Mouse (Mus musculus) midbrain, embryonic 13.5 days (tissue): Measurements from ENCODE around the gene Rnd3. TPM values are rescaled to one million over a fixed set of nuclear protein-coding genes. Genes with fewer than 3 reads are reported as not detected.

Source experiments
- ATAC-seq: fragments of 200-750 bp; cut with Nextera tagmentation; 2 replicates; pipeline ENCODE4 v1.8.0; 2017; ENCODE audit warnings: mild to moderate bottlenecking, moderate TSS enrichment, moderate library complexity
- H3K27ac ChIP-seq: fragments of 300-500 bp; sonication (generic); 2 replicates; pipeline ENCODE4 v1.5.1; 2015; ENCODE audit warnings: inconsistent platforms, mild to moderate bottlenecking, moderate library complexity
- H3K27me3 ChIP-seq: fragments of 300-500 bp; sonication (generic); 2 replicates; pipeline ENCODE4 v1.6.1; 2015; ENCODE audit warnings: mild to moderate bottlenecking, inconsistent platforms
- H3K36me3 ChIP-seq: fragments of 300-500 bp; sonication (generic); 2 replicates; pipeline ENCODE4 v1.6.1; 2015; ENCODE audit warnings: mild to moderate bottlenecking, inconsistent platforms
- H3K4me1 ChIP-seq: fragments of 300-500 bp; sonication (generic); replicated peaks from 2 replicates; pipeline ENCODE4 v1.6.1; 2015; ENCODE audit warnings: inconsistent platforms
- H3K4me2 ChIP-seq: fragments of 300-500 bp; sonication (generic); replicated peaks from 2 replicates; pipeline ENCODE4 v1.6.1; 2015; ENCODE audit warnings: moderate library complexity, mild to moderate bottlenecking, inconsistent platforms
- H3K4me3 ChIP-seq: fragments of 300-500 bp; sonication (generic); replicated peaks from 2 replicates; pipeline ENCODE4 v1.5.1; 2015; ENCODE audit warnings: mild to moderate bottlenecking, inconsistent platforms
- H3K9ac ChIP-seq: fragments of 300-500 bp; sonication (generic); replicated peaks from 2 replicates; pipeline ENCODE4 v1.6.1; 2015; ENCODE audit warnings: mild to moderate bottlenecking, inconsistent platforms
- H3K9me3 ChIP-seq: fragments of 300-500 bp; sonication (generic); 2 replicates; pipeline ENCODE4 v1.6.1; 2016; ENCODE audit warnings: mild to moderate bottlenecking, inconsistent platforms
- WGBS: fragments of 180-500 bp; shearing (Covaris S2); methylation state at CpG from one replicate; pipeline ENCODE4 v1.1.7; 2015; 5-methylcytosine and 5-hydroxymethylcytosine counted together
- polyA plus RNA-seq: library from polyadenylated mRNA; unstranded; fragments of >200 nt; fragmentation: Nextera tagmentation; extraction: Ambion mirVana; gene quantifications from 2 replicates; pipeline ENCODE4 v1.2.1, GENCODE M21; 2015

Gene Rnd3
- polyA plus RNA-seq, 1 experiment from 2014 or later: 325 TPM

DNA sequence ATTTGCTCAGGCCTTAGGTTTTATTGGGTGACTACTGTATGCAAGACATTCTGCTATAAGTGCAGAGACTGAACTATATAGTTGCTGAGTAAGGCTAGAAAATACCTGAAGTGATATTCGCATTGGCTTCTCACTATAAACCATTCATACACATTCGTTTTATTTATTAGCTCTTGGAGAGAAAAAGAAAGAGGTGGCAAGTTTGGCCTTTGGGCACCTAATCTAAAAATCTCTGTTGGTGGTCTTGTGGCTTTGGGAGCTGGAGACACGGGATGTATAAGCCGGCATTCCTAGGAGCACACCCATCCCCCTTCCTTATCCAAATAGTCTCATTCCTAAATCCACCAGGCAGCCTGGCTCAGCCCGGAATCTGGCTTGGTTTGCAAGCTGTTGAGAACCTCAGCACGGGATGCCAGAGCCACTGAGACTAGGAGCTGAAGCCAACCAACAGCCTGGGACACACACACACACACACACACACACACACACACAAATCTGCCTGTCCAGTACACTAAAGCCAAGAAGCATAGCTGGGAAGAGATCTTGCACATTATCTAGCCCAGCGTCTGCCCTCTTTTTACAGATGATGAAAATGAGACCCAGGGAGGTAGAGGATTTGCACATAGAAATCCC lies 3.0 kb downstream of the Rnd3 start:
- WGBS: 2% methylated on average over 7 of the region's 7 CpGs
- Histone ChIP-seq H3K27me3 (no peaks in the 10 kb centered on the region), H3K36me3 (0 out of 2 replicates have a peak, but pooled peaks cover 3% of the 10 kb centered on the region), H3K4me2 (peak overlapping the region; percentile 57), H3K9me3 (no peaks in the 10 kb centered on the region), H3K9ac (peak overlapping the region; percentile 98), H3K4me3 (peak overlapping the region; percentile 86), H3K4me1 (peaks cover 43% of the 10 kb centered on the region), H3K27ac (peak overlapping the region; percentile 95)
- ATAC-seq: 0 out of 2 replicates have a peak, but pooled peaks have one; percentile 18

DNA sequence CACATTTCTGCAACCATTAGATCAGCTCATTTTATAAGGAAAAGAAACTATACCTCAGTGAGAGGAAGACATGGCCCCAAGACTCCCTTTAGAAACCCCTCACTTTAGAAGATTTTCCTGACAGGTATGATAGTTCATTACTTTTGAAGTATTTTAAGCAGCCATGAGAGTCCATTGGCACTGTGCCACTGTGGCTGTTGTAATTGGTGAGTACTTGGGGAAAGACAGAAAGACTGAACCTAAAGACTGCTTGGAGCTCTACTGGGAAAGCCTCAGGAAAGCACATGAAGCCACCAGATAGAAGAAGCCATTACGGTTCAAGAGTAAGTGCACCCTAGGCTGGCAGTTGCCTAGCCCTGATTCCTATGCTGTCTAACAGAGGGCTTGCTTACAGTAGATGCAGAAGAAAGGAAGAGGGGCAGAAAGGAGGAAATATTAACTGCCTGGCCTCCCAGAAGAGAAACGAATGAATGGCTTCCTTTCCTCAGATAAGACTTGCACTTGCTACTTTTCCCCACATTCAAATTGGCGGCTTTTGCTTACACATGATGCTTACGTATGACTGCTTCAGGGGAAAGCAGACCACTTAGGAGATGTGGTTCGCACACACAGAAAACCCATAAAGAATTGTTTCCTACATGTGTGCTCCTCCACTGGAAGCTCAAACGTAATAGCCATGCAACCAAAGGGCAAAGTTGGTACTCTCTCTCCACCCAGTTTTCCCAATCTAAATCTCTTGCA lies 4.4 kb downstream of the Rnd3 start:
- Histone ChIP-seq H3K27ac (peak overlapping the region; percentile 67), H3K36me3 (0 out of 2 replicates have a peak, but pooled peaks cover 3% of the 10 kb centered on the region), H3K4me1 (peaks cover 57% of the 10 kb centered on the region), H3K9me3 (no peaks in the 10 kb centered on the region), H3K27me3 (no peaks in the 10 kb centered on the region), H3K4me3 (peak overlapping the region; percentile 86), H3K9ac (peak overlapping the region; percentile 76), H3K4me2 (peak overlapping the region; percentile 57)
- WGBS: 21% methylated on average over 6 of the region's 6 CpGs
- no peak for ATAC-seq

DNA sequence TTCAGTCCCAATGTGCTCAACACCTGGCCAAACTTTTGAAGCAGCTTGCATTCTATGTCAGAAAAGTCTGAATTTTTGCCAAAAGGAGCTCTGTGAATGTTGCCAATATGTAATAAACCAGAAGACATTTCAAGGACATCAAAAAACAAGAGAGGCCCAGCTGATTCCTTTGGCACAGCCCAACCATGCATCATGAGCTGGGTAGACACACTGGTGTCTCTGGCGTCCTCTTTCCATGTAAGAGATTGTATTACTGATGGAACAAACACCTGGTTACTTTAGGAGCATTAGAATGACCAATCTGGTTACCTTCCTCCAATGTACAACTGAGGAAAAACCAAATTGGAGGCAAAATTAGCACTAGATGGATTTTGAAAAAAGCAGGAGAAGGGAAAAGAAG lies 6.5 kb downstream of the Rnd3 start:
- H3K9ac ChIP-seq: peak overlapping the region; percentile 54; the same call in 1 of the 2 replicates
- ATAC-seq: no peak
- peak overlapping the region; percentile 57 for H3K4me2 ChIP-seq
- H3K4me3 ChIP-seq: peak overlapping the region; percentile 86
- H3K27ac ChIP-seq: peak overlapping the region; percentile 67
- H3K4me1 ChIP-seq: peaks cover 76% of the 10 kb centered on the region
- 42% methylated on average over 1 of the region's 1 CpGs for WGBS
- H3K27me3 ChIP-seq: no peaks in the 10 kb centered on the region
- H3K36me3 ChIP-seq: peaks cover 10% of the 10 kb centered on the region
- no peaks in the 10 kb centered on the region for H3K9me3 ChIP-seq

DNA sequence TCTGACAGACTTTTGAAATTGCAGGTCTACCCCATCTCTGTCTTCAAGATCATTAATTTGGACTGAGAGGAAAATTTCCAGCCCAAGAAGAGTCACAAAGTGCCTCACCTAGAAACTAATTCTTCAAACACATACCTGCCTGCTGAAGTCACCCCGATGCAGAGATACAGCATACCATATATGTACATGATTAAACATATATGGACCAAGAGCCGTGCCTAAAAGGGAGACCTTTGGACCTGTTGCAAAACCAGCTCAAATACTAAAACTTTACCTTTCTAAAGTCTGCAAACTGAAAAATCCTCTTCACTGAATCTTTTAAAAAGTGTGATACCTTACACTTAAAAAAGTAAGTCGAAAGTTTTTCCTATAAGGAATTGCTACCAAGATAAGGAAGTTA lies 7.6 kb downstream of the Rnd3 start:
- peak overlapping the region; percentile 57 for H3K4me2 ChIP-seq
- WGBS: 38% methylated on average over 3 of the region's 3 CpGs
- ATAC-seq: no peak
- H3K27ac ChIP-seq: peak overlapping the region; percentile 86
- peak overlapping the region; percentile 71 for H3K9ac ChIP-seq
- H3K27me3 ChIP-seq: no peaks in the 10 kb centered on the region
- H3K4me3 ChIP-seq: peak overlapping the region; percentile 86
- peaks cover 21% of the 10 kb centered on the region for H3K36me3 ChIP-seq
- peaks cover 87% of the 10 kb centered on the region for H3K4me1 ChIP-seq
- no peaks in the 10 kb centered on the region for H3K9me3 ChIP-seq

DNA sequence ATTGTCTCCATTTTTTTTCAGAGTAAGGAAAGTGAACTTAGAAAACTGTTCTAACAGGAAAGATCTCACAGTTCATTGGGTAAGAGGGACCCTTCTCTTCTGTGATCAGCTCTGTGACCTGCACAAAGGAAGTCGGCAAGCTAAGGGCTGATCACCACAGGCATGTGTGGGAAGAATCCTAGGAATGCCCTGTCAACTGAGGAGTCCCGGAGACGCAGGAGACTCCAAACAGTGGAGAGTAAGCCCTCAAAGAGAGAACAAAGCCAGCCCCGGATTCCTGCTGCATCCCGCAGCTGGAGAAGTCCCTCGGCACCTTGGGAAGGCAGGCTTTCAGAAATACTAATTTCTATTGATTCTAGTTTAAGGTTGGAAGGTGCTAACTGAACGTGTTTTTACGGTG lies 8.4 kb downstream of the Rnd3 start:
- Histone ChIP-seq H3K27ac (peak overlapping the region; percentile 86), H3K4me2 (peak overlapping the region; percentile 57), H3K27me3 (no peaks in the 10 kb centered on the region), H3K4me1 (peaks cover 93% of the 10 kb centered on the region), H3K4me3 (peak overlapping the region; percentile 86), H3K9me3 (no peaks in the 10 kb centered on the region), H3K9ac (peak overlapping the region; percentile 71), H3K36me3 (peaks cover 29% of the 10 kb centered on the region)
- under 1% methylated on average over 8 of the region's 8 CpGs for WGBS
- peak; percentile 76 for ATAC-seq

DNA sequence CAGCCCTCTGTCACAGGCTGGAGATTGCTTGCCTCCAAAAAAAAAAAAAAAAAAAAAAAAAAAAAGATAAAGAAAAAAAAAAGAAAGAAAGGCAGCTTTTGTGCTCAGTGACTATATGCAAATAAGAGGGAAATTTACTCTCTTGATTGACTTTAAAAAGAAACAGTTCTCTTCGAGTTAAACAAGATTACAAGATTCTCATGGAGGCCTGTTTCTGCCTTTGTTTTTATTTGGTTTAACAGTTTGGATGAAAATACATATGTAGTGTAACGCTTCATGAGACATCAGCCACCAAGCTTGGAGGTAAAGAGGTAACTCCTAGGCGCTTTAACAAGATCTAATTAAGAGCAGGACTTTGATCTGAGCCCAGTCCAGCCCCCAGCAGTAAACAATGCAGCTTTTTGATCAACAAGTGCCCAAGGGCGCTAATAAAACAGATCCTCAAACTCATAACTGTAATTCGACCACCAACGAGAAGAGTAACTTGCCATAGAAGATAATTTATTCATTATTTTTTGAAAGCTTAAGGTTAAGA lies 8.9 kb downstream of the Rnd3 start:
- no peaks in the 10 kb centered on the region for H3K27me3 ChIP-seq
- peak overlapping the region; percentile 86 for H3K27ac ChIP-seq
- peak overlapping the region; percentile 71; the same call in 1 of the 2 replicates for H3K9ac ChIP-seq
- no peaks in the 10 kb centered on the region for H3K9me3 ChIP-seq
- peaks cover 92% of the 10 kb centered on the region for H3K4me1 ChIP-seq
- peak overlapping the region; percentile 57 for H3K4me2 ChIP-seq
- ATAC-seq: 0 out of 2 replicates have a peak, but pooled peaks have one; percentile 31
- 1% methylated on average over 6 of the region's 6 CpGs for WGBS
- H3K4me3 ChIP-seq: peak overlapping the region; percentile 86
- peaks cover 32% of the 10 kb centered on the region for H3K36me3 ChIP-seq

DNA sequence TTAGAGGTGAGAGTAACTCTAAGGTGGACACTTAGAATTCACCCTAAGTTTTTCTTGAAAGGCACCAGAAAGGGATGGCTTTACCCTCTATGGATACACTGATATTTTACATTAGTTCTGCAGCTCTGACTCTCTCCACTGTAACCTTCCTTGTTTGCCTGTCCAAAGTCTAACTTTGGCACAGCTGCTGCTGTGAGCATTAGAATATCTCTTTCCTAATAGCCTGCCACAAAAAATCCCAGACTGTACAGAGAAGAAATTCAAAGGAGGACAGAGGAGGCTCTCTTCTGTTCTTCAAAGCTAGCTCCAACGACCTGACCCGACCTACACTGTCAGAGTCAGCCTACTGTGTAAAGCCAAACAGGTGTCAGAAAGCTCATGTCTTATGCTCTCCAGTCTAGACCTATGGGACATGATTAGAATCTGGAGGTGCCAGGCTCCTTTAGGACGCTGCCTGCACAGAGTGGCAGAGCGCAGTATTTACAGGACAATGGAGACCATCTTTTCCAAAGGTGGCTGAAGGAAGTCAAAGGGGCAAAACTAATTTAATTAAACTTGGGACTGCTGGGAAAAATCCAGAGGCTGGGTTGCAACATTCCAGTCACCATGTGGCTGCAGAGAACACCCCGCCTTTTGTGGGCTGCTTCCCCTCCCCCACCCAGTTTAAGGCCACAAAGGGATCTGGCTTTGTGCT lies 9.5 kb downstream of the Rnd3 start:
- H3K36me3 ChIP-seq: peaks cover 38% of the 10 kb centered on the region
- H3K9ac ChIP-seq: peak overlapping the region; percentile 42
- peak overlapping the region; percentile 57 for H3K4me2 ChIP-seq

DNA sequence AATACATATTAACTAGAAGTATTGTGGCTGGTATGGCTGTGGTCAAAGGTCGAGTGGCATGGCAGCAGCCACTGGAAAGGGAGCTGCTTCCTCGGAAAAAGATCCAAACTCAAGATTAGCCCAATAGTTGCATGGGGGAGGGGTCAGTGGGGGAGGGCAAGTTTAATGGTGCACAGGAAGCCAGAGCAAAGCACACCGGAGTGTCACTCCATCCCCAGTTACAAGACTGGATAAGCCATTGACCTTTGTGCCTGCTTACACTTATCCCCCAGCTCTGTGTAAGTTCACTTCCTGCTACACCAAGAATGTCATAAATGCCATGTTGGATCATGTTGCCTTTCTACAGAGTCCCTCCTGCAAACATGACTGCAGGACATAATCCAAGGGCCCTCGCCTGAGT lies 11.2 kb downstream of the Rnd3 start:
- no peak overlapping the region for H3K9ac ChIP-seq

More for the DNA sequence above, 9.5 kb downstream of the Rnd3 start:
- WGBS: 2% methylated on average over 5 of the region's 5 CpGs
- Histone ChIP-seq H3K4me3 (peak overlapping the region; percentile 86), H3K4me1 (peaks cover 92% of the 10 kb centered on the region), H3K27me3 (no peaks in the 10 kb centered on the region), H3K27ac (peak overlapping the region; percentile 80), H3K9me3 (no peaks in the 10 kb centered on the region)
- peak; percentile 77 for ATAC-seq

DNA sequence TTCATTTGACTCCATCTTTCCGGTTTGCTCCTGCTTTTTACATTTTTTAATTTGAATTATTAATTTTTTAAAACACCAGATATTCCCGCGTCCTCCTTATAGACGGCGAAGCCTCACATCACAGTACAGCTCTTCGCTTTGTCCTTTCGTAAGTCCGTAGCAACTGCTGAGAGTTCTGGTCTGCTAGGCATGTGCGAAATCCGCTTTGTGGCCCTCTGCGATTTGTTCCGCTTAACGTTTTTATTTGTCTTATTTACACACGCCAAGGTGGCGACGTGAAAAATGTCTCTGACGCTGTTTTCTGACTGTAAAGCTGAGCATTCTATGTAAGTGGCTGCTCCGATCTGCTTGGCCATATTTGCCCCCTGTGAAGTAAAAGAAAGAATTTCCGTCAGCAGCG lies 16.7 kb downstream of the Rnd3 start:
- peak; percentile 46 for ATAC-seq
- Histone ChIP-seq H3K27ac (no peak overlapping the region), H3K9ac (no peak overlapping the region), H3K36me3 (peaks cover 72% of the 10 kb centered on the region), H3K27me3 (no peaks in the 10 kb centered on the region), H3K9me3 (no peaks in the 10 kb centered on the region), H3K4me2 (no peak overlapping the region), H3K4me3 (no peak overlapping the region), H3K4me1 (peaks cover 47% of the 10 kb centered on the region)
- 53% methylated on average over 20 of the region's 20 CpGs for WGBS

More for the DNA sequence above, 11.2 kb downstream of the Rnd3 start:
- 44% methylated on average over 4 of the region's 4 CpGs for WGBS
- H3K4me2 ChIP-seq: peak overlapping the region; percentile 17; the same call in 1 of the 2 replicates
- H3K36me3 ChIP-seq: peaks cover 52% of the 10 kb centered on the region
- H3K4me1 ChIP-seq: peaks cover 91% of the 10 kb centered on the region
- H3K4me3 ChIP-seq: no peak overlapping the region
- ATAC-seq: no peak
- no peaks in the 10 kb centered on the region for H3K27me3 ChIP-seq
- H3K27ac ChIP-seq: no peak overlapping the region
- H3K9me3 ChIP-seq: no peaks in the 10 kb centered on the region

DNA sequence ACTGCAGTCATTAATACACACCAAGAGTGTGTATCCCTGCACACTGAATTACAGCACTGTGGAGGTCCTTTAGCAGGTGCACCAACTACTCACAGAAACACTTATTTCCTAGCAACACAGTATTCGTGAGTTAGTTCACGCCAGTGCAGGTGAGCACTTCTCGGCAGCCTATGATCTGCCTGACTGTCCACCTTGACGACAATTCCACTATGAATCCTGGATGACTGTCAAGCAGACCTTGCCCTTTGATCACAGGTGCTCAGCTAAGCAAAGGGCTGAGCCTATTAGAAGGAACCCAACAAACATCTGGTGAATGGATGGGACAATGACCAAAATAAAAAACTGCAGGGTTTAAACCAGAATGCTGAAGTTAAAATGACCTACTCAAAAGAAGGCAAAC lies 20.8 kb downstream of the Rnd3 start:
- Histone ChIP-seq H3K27ac (no peak overlapping the region), H3K9me3 (no peaks in the 10 kb centered on the region), H3K36me3 (peaks cover 33% of the 10 kb centered on the region), H3K4me2 (no peak overlapping the region), H3K27me3 (no peaks in the 10 kb centered on the region), H3K9ac (no peak overlapping the region), H3K4me3 (no peak overlapping the region), H3K4me1 (peaks cover 12% of the 10 kb centered on the region)
- ATAC-seq: no peak
- WGBS: 82% methylated on average over 4 of the region's 4 CpGs

DNA sequence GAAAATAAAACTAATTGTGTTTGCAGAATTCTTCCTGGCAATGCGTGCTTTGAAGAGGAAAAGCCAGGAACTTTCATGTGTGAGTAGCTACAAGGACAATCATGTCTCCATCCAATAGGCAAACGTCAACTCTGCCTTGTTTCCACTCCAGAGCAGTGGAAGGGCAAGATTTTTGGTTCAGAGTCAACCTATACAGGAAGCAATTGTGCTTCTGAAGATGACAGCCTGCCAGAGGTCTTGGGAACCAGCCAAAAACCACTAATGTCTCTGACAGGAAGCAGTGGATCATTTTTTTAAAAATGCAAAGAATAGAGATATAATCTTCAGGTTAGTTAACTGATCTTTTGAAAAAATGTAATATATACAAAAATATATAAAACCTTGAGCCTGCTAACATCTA lies 38.6 kb downstream of the Rnd3 start:
- Histone ChIP-seq H3K36me3 (no peaks in the 10 kb centered on the region), H3K27me3 (no peaks in the 10 kb centered on the region), H3K9ac (no peak overlapping the region), H3K4me2 (no peak overlapping the region), H3K4me3 (no peak overlapping the region), H3K27ac (no peak overlapping the region), H3K9me3 (no peaks in the 10 kb centered on the region), H3K4me1 (no peaks in the 10 kb centered on the region)
- ATAC-seq: no peak
- WGBS: 69% methylated on average over 2 of the region's 2 CpGs
